Mouse (Mus musculus): ENCODE data around the gene Gm7247.
"Not testable (repeated sequence)": the region's sequence is repeated elsewhere in the genome, so short reads cannot be mapped to it uniquely, and the experiment has no call there.

Gene Gm7247

DNA sequence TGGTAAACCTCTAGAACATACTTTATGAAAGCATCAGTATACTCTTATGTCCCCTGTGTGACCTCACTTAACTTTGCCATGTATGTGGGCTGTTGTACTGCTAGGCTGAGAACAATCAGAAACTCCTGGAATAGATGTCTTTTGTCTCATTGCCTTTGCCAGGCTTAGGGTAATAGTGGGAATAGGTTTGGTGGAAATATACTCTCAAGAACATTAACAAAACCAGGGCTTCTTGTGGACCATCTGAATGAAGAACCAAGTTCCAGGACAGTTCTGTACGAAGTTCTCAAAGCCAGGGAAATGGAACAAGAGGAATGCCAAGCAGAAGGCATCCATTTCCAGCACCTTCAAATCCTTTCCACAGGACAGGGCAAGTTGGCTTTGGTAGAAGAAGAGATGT lies at the start of gene Gm7247:
TSS of gene Gm7247 (plus strand) at position 301 of the 400 bp plus-strand sequence.
- no peak for ATAC-seq (ENCODE audit: insufficient number of reproducible peaks, low FRiP score, low TSS enrichment)

DNA sequence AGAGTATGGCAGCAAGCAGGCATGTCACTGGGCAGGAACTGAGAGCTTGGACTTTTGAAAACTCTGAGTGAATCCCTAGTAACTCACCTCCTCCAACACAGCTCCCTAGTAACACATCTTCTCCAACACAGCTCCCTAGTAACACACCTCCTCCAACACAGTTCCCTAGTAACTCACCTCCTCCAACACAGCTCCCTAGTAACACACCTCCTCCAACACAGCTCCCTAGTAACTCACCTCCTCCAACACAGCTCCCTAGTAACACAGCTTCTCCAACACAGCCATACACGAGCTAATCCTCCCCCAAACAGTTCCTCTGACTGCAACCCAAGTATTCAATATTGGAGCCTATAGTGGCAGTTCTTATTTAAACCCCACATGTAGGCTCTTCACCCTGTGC lies 37.6 kb upstream of the Gm7247 start:
- no peak for ATAC-seq (ENCODE audit: insufficient number of reproducible peaks, low FRiP score, low TSS enrichment)

DNA sequence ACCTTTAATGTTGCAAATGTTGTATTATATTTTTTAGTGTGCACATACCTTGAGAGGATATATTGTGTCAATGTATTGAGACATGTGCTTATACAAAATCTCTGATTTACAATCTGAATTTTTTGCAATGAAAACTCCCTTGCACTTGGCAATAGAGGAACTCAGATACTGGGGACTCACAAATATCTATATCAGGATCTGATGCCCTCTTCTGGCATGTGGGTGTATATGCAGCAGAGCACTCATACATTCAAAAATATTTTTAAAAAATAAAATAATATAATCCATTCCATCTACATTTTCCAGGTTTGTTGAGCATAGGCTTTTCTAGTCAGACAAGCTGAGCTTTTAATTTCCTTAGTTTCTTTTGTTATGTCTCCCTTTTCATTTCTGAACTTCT lies 15.5 kb upstream of the Gm7247 start:
- ATAC-seq (ENCODE audit: insufficient number of reproducible peaks, low FRiP score, low TSS enrichment), result no peak

DNA sequence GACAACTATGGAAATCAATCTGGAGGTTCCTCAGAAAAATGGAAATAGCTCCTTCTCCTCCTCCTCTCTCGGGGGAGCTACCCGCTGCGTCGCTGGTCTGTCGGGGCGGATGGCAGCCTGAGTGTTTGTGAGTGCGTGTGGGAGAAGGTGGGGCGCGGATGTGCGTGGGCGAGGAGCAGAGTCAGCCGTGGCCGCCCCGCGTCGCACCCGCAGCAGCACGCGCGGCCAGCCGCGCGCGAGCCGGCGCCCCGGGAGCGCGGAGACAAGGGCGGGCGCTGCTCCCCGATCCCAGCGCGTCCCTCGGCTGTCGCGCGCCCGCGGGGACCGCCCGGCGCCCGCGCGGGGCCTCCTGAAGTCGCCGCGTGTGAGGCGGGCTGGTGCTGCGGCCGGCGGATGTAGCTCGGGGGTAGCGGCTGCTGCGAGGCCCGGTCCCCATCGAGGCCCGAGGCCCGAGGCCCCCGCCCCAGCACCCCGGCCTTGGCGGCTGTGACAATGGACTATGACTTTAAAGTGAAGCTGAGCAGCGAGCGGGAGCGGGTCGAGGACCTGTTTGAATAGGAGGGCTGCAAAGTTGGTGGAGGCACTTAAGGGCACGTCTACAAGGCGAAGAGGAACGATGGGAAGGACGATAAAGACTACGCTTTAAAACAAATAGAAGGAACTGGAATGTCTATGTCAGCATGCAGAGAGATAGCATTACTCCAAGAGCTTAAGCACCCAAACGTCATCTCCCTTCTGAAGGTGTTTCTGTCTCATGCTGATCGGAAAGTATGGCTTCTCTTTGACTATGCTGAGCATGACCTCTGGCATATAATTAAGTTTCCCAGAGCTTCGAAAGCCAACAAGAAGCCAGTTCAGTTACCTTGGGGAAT lies 3.2 kb upstream of the Gm7247 start:
- peak; percentile 49; the same call in 1 of the 2 replicates for ATAC-seq (ENCODE audit: insufficient number of reproducible peaks, low FRiP score, low TSS enrichment)

DNA sequence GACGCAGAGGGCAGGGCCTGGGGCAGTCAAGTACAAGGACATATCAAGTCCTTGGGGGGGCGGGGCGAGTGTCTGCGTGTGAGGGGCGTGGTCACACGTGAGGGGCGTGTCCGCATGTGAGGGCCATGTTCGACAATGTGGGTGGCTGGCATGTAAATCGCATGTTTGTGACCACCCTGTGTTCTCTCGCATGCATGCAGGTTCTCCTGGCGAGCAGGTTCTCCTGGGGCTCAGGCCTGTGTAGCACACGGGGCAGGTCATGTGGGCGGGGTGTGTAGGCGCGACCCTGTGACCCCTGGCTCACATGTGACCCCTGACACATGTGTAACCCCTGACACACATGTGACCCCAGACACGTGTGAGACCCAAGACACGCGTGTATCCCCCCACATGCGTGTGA lies 21.2 kb downstream of the Gm7247 start:
- no peak for ATAC-seq (ENCODE audit: insufficient number of reproducible peaks, low FRiP score, low TSS enrichment)

DNA sequence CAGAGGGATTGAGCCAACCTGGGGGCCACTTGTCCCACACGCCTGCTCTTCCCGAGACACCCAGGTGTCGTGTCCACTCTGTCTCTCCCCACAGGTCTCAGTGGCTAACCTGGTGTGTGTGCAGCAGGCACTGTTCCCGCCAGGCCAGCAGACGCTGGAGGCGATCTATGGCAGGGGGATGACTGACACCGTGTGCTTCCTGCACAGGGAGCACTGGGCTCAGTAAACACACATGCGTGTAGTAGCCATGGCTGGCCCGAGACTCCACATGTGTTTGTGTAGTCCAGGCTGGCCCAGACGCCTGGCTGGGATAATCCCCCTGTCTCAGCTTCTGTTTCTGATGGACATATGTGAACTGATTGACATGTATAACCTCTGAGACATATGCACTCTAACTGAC lies 22.8 kb downstream of the Gm7247 start:
- no peak for ATAC-seq (ENCODE audit: insufficient number of reproducible peaks, low FRiP score, low TSS enrichment)

- no peak for ATAC-seq (ENCODE audit: insufficient number of reproducible peaks, low FRiP score, low TSS enrichment)
These were observed 24.2 kb downstream of the Gm7247 start for GRCm38 (mm10) chr14:51385741-51386140.

- no peak for ATAC-seq (ENCODE audit: insufficient number of reproducible peaks, low FRiP score, low TSS enrichment)
These were observed 26.2 kb downstream of the Gm7247 start for GRCm38 (mm10) chr14:51387768-51388167.

- no peak for ATAC-seq (ENCODE audit: insufficient number of reproducible peaks, low FRiP score, low TSS enrichment)
These were observed 26.7 kb downstream of the Gm7247 start for GRCm38 (mm10) chr14:51388222-51388621.

DNA sequence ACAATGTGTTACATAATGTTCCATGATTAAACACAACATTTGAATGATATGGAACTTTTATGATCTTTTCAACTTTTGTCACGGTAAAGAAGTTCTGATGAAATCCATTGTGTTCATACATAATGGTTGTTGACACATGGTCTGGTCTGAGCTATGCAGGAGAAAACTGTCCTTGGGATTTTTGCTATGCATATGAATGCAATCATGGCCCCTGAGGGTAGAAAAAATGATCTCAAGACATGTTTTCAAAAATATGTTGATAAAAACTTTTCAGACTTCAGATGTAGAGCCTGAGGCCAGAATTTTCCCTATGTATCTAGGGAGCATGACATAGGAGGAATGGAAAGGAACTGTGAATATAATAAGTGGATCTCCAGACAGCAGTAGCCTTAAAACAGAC lies 49.0 kb downstream of the Gm7247 start, which contains the start of gene Vmn2r88:
TSS of gene Vmn2r88 (plus strand) at position 301 of the 400 bp plus-strand sequence.
- no peak for ATAC-seq (ENCODE audit: insufficient number of reproducible peaks, low FRiP score, low TSS enrichment)

DNA sequence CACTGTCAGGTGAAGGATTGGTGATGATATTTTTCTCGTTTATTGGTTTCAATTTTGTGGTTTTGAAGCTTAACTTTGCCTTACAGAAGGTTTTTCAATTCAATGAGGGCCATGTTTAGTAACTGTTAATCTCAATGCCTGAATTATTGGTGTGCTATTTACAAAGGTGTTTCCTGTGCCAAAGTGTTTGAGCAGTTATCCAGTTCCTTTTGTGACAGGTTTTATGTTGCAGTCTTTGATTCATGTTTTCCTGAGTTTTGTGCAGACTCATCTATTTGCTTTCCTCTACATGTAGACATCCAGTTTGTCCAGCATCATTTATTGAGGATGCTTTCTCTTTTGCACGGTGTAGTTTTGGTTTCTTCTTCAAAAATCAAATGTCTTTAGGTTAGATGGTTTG lies 62.3 kb downstream of the Gm7247 start:
- ATAC-seq (ENCODE audit: insufficient number of reproducible peaks, low FRiP score, low TSS enrichment), result no peak

GRCm38 (mm10) chr14:51430138-51430537 lies 68.6 kb downstream of the Gm7247 start:
- ATAC-seq (ENCODE audit: insufficient number of reproducible peaks, low FRiP score, low TSS enrichment), result not testable (repeated sequence)

DNA sequence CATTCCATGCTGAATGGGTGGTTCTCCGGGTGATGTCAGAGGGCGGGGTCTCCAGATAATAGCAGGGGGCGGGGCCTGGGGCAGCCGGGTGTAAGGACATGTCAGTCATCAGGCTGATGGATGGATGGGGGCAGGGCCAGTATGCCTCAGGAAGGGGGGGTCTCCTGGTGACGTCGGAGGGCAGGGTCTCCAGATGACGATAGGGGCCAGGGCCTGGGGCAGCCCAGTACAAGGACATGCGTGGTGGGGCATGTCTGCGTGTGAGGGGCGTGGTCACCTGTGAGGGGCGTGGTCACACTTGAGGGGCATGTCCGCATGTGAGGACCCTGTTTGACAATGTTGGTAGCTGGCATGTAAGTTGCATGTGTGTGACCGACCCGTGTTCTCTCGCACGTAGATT lies 73.0 kb downstream of the Gm7247 start:
- no peak for ATAC-seq (ENCODE audit: insufficient number of reproducible peaks, low FRiP score, low TSS enrichment)

- no peak for ATAC-seq (ENCODE audit: insufficient number of reproducible peaks, low FRiP score, low TSS enrichment)
These were observed 73.5 kb downstream of the Gm7247 start for GRCm38 (mm10) chr14:51435020-51435419.

GRCm38 (mm10) chr14:51438955-51439354 lies 77.4 kb downstream of the Gm7247 start:
- no peak for ATAC-seq (ENCODE audit: insufficient number of reproducible peaks, low FRiP score, low TSS enrichment)

DNA sequence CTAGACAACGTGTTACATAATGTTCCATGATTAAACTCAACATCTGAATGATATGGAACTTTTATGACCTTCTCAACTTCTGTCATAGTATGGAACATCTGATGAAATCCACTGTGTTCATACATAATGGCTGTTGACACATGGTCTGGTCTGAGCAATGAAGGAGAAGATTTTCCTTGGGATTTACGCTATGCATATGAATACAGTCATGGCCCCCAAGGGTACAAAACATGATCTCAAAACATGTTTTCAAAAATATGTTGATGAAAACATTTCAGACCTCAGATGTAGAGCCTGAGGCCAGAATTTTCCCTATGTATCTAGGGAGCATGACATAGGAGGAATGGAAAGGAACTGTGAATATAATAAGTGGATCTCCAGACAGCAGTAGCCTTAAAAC lies 90.0 kb downstream of the Gm7247 start, which contains the start of gene Vmn2r89:
TSS of gene Vmn2r89 (plus strand) at position 301 of the 400 bp plus-strand sequence.
- ATAC-seq (ENCODE audit: insufficient number of reproducible peaks, low FRiP score, low TSS enrichment), result not testable (repeated sequence)

GRCm38 (mm10) chr14:51480278-51480677 lies 118.7 kb downstream of the Gm7247 start:
- not testable (repeated sequence) for ATAC-seq (ENCODE audit: insufficient number of reproducible peaks, low FRiP score, low TSS enrichment)

DNA sequence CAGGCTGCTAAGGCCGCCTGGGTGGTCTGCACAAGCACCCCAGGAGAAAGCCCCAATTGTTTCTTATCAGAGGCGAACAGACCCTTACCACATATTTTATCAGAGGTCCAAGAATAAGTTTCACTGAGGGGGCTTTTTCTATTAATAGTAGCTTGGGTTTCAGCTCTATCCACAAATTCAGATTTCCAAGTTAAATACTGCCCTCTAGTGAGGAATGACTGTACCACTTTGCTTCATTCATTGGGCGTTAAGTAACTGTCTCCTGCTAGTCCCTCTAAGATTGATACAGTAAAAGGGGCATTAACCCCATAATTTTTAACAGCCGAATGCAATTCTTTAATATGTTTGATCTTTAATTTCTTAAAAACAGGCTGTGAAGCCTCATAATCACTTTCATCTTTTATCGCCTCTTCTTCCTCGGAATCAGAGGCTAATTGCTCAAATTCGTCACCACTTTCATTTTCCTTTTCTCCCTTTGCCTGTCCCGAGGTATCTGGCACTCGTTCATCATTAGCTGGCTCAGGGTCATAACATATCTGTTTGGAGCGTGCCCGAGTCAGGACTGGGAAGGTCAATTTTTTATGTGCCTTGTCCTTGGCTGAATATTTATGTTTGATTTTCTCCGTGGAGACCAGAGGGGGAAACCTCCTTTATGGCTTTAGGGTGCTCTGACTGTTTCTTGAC lies 119.9 kb downstream of the Gm7247 start:
- ATAC-seq (ENCODE audit: insufficient number of reproducible peaks, low FRiP score, low TSS enrichment), result not testable (repeated sequence)

GRCm38 (mm10) chr14:51482051-51482715 lies 120.6 kb downstream of the Gm7247 start:
- no peak for ATAC-seq (ENCODE audit: insufficient number of reproducible peaks, low FRiP score, low TSS enrichment)

- ATAC-seq (ENCODE audit: insufficient number of reproducible peaks, low FRiP score, low TSS enrichment), result not testable (repeated sequence)
These were observed 121.4 kb downstream of the Gm7247 start for GRCm38 (mm10) chr14:51482971-51483381.

DNA sequence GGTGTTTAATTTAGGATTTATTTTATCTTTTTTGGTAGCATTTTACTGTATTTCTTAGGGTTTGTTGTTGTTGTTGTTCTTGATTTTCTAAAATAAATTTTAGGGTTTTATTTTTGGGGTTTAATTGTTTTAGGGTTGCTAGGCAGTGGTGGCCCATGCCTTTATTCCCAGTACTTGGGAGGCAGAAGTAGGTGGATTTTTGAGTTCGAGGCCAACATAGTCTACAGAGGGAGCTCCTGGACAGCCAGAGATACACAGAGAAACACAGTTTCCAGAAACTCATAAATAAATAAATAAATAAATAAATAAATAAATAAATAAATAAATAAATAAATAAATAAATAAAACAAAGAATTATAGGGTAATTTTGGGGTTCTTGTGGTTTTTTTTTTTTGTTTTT lies 122.1 kb downstream of the Gm7247 start:
- no peak for ATAC-seq (ENCODE audit: insufficient number of reproducible peaks, low FRiP score, low TSS enrichment)
